Mouse (Mus musculus) olfactory bulb, adult 2 months (tissue): ENCODE results near the gene Slc27a3.

Experiments used
- CTCF ChIP-seq: fragments of 200-500 bp; IDR thresholded peaks from 2 replicates; pipeline ENCODE4 v1.5.1; 2012; ENCODE audit warnings: low read depth, mild to moderate bottlenecking, low read length, moderate library complexity; ENCODE audit not compliant: insufficient read depth
- POLR2A ChIP-seq: fragments of 200-500 bp; IDR thresholded peaks from 2 replicates; pipeline ENCODE4 v1.6.1; 2012; ENCODE audit warnings: mild to moderate bottlenecking, low read depth, low read length, moderate library complexity; ENCODE audit not compliant: insufficient read depth

DNA sequence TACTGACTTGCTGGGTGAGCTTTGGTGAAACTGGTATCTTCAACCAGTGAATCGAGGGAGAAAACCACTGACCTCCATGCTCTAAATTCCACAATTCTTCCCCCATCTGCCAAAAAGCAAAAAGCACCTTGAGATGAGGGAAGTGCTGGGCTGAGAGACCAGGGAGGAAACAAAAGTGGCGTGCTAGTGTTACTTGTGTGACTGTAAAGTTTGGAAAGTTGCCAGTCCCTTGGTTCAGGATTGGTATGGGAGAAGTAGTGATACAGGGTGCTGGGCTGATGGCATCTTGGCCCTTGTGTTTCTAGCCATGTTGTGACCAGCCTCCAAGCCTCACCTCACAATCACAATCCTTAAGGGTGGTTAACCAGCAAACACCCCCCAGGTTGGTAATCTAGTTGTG, 27.4 kb downstream of the Slc27a3 start:
- no peak for TF ChIP-seq CTCF
- no peak for TF ChIP-seq POLR2A
